Mouse (Mus musculus): ENCODE data around the gene Atg7. TPM values are rescaled to one million over a fixed set of nuclear protein-coding genes. Genes with fewer than 3 reads are reported as not detected.

Gene Atg7
- polyA plus RNA-seq, 1 experiment from 2014 or later, result 13.5 TPM

GRCm38 (mm10) chr6:114692691-114693090, 49.8 kb downstream of the Atg7 start:
- Histone ChIP-seq H3K4me1 (replicated peaks; ENCODE audit: control insufficient read depth, insufficient read depth, low read length) (no peaks in the 10 kb centered on the region), H3K36me3 (ENCODE audit: control insufficient read depth, insufficient read depth, low read length) (no peaks in the 10 kb centered on the region), H3K27ac (ENCODE audit: low read depth, low read length) (no peak overlapping the region), H3K4me2 (replicated peaks; ENCODE audit: low read depth, low read length) (no peak overlapping the region), H3K9ac (ENCODE audit: low read depth, low read length) (no peak overlapping the region), H3K4me3 (ENCODE audit: low read depth, low read length) (no peak overlapping the region), H3K9me3 (ENCODE audit: control insufficient read depth, low read length) (no peaks in the 10 kb centered on the region), H3K27me3 (ENCODE audit: control insufficient read depth, insufficient read depth, low read length) (no peaks in the 10 kb centered on the region)
- WGBS, result 94% methylated on average over 10 of the region's 10 CpGs
- DNase-seq (ENCODE audit: low spot score) (no peak), ATAC-seq (ENCODE audit: low FRiP score) (no peak)

GRCm38 (mm10) chr6:114697646-114698490, 55.0 kb downstream of the Atg7 start:
- Histone ChIP-seq H3K9ac (ENCODE audit: low read depth, low read length) (no peak overlapping the region), H3K4me3 (ENCODE audit: low read depth, low read length) (no peak overlapping the region), H3K9me3 (ENCODE audit: control insufficient read depth, low read length) (no peaks in the 10 kb centered on the region), H3K4me2 (replicated peaks; ENCODE audit: low read depth, low read length) (no peak overlapping the region), H3K4me1 (replicated peaks; ENCODE audit: control insufficient read depth, insufficient read depth, low read length) (no peaks in the 10 kb centered on the region), H3K36me3 (ENCODE audit: control insufficient read depth, insufficient read depth, low read length) (no peaks in the 10 kb centered on the region), H3K27ac (ENCODE audit: low read depth, low read length) (no peak overlapping the region), H3K27me3 (ENCODE audit: control insufficient read depth, insufficient read depth, low read length) (no peaks in the 10 kb centered on the region)
- 45% methylated on average over 9 of the region's 9 CpGs for WGBS
- ATAC-seq (ENCODE audit: low FRiP score) (peak; percentile 47; the same call in 1 of the 2 replicates), DNase-seq (ENCODE audit: low spot score) (peak; percentile 90)

GRCm38 (mm10) chr6:114698578-114698977, 55.7 kb downstream of the Atg7 start:
- Histone ChIP-seq H3K36me3 (ENCODE audit: control insufficient read depth, insufficient read depth, low read length) (no peaks in the 10 kb centered on the region), H3K27ac (ENCODE audit: low read depth, low read length) (no peak overlapping the region), H3K4me3 (ENCODE audit: low read depth, low read length) (no peak overlapping the region), H3K9ac (ENCODE audit: low read depth, low read length) (no peak overlapping the region), H3K27me3 (ENCODE audit: control insufficient read depth, insufficient read depth, low read length) (no peaks in the 10 kb centered on the region), H3K4me2 (replicated peaks; ENCODE audit: low read depth, low read length) (no peak overlapping the region), H3K9me3 (ENCODE audit: control insufficient read depth, low read length) (no peaks in the 10 kb centered on the region), H3K4me1 (replicated peaks; ENCODE audit: control insufficient read depth, insufficient read depth, low read length) (no peaks in the 10 kb centered on the region)
- ATAC-seq (ENCODE audit: low FRiP score) (no peak), DNase-seq (ENCODE audit: low spot score) (no peak)
- WGBS, result 75% methylated on average over 5 of the region's 5 CpGs

GRCm38 (mm10) chr6:114700704-114701103, 57.8 kb downstream of the Atg7 start:
- H3K4me1 ChIP-seq (replicated peaks; ENCODE audit: control insufficient read depth, insufficient read depth, low read length), result no peaks in the 10 kb centered on the region
- ATAC-seq (ENCODE audit: low FRiP score) (no peak), DNase-seq (ENCODE audit: low spot score) (peak; percentile 36)
- no peaks in the 10 kb centered on the region for H3K9me3 ChIP-seq (ENCODE audit: control insufficient read depth, low read length)
- no peak overlapping the region for H3K9ac ChIP-seq (ENCODE audit: low read depth, low read length)
- H3K4me2 ChIP-seq (replicated peaks; ENCODE audit: low read depth, low read length), result no peak overlapping the region
- no peak overlapping the region for H3K27ac ChIP-seq (ENCODE audit: low read depth, low read length)
- no peaks in the 10 kb centered on the region for H3K36me3 ChIP-seq (ENCODE audit: control insufficient read depth, insufficient read depth, low read length)
- WGBS, result 87% methylated on average over 3 of the region's 3 CpGs
- no peak overlapping the region for H3K4me3 ChIP-seq (ENCODE audit: low read depth, low read length)
- H3K27me3 ChIP-seq (ENCODE audit: control insufficient read depth, insufficient read depth, low read length), result no peaks in the 10 kb centered on the region

GRCm38 (mm10) chr6:114707032-114707431, 64.1 kb downstream of the Atg7 start:
- no peak overlapping the region for H3K9ac ChIP-seq (ENCODE audit: low read depth, low read length)
- H3K27ac ChIP-seq (ENCODE audit: low read depth, low read length), result no peak overlapping the region
- 85% methylated on average over 3 of the region's 3 CpGs for WGBS
- H3K4me1 ChIP-seq (replicated peaks; ENCODE audit: control insufficient read depth, insufficient read depth, low read length), result no peaks in the 10 kb centered on the region
- ATAC-seq (ENCODE audit: low FRiP score) (no peak), DNase-seq (ENCODE audit: low spot score) (no peak)
- H3K36me3 ChIP-seq (ENCODE audit: control insufficient read depth, insufficient read depth, low read length), result no peaks in the 10 kb centered on the region
- H3K4me3 ChIP-seq (ENCODE audit: low read depth, low read length), result no peak overlapping the region
- no peaks in the 10 kb centered on the region for H3K27me3 ChIP-seq (ENCODE audit: control insufficient read depth, insufficient read depth, low read length)
- H3K4me2 ChIP-seq (replicated peaks; ENCODE audit: low read depth, low read length), result no peak overlapping the region
- no peaks in the 10 kb centered on the region for H3K9me3 ChIP-seq (ENCODE audit: control insufficient read depth, low read length)

GRCm38 (mm10) chr6:114712242-114713050, 69.5 kb downstream of the Atg7 start:
- no peak overlapping the region for H3K9ac ChIP-seq (ENCODE audit: low read depth, low read length)
- ATAC-seq (ENCODE audit: low FRiP score), result no peak
- no peaks in the 10 kb centered on the region for H3K9me3 ChIP-seq (ENCODE audit: control insufficient read depth, low read length)
- H3K4me2 ChIP-seq (replicated peaks; ENCODE audit: low read depth, low read length), result no peak overlapping the region
- no peaks in the 10 kb centered on the region for H3K27me3 ChIP-seq (ENCODE audit: control insufficient read depth, insufficient read depth, low read length)
- H3K27ac ChIP-seq (ENCODE audit: low read depth, low read length), result no peak overlapping the region
- no peaks in the 10 kb centered on the region for H3K36me3 ChIP-seq (ENCODE audit: control insufficient read depth, insufficient read depth, low read length)
- WGBS, result 67% methylated on average over 4 of the region's 4 CpGs
- no peak for DNase-seq (ENCODE audit: low spot score)
- H3K4me1 ChIP-seq (replicated peaks; ENCODE audit: control insufficient read depth, insufficient read depth, low read length), result peaks cover 4% of the 10 kb centered on the region; the same call in 1 of the 2 replicates
- no peak overlapping the region for H3K4me3 ChIP-seq (ENCODE audit: low read depth, low read length)

- Histone ChIP-seq H3K9me3 (ENCODE audit: control insufficient read depth, low read length) (no peaks in the 10 kb centered on the region), H3K9ac (ENCODE audit: low read depth, low read length) (no peak overlapping the region)
- 81% methylated on average over 3 of the region's 3 CpGs for WGBS
These were observed 70.6 kb downstream of the Atg7 start for GRCm38 (mm10) chr6:114713538-114713937.

GRCm38 (mm10) chr6:114714654-114715053, 71.8 kb downstream of the Atg7 start:
- H3K27ac ChIP-seq (ENCODE audit: low read depth, low read length), result no peak overlapping the region
- DNase-seq (ENCODE audit: low spot score), result no peak

More at GRCm38 (mm10) chr6:114713538-114713937, 70.6 kb downstream of the Atg7 start:
- no peaks in the 10 kb centered on the region for H3K27me3 ChIP-seq (ENCODE audit: control insufficient read depth, insufficient read depth, low read length)
- ATAC-seq (ENCODE audit: low FRiP score) (no peak), DNase-seq (ENCODE audit: low spot score) (no peak)
- H3K4me3 ChIP-seq (ENCODE audit: low read depth, low read length), result no peak overlapping the region
- no peak overlapping the region for H3K27ac ChIP-seq (ENCODE audit: low read depth, low read length)
- peaks cover 4% of the 10 kb centered on the region; the same call in 1 of the 2 replicates for H3K4me1 ChIP-seq (replicated peaks; ENCODE audit: control insufficient read depth, insufficient read depth, low read length)
- H3K36me3 ChIP-seq (ENCODE audit: control insufficient read depth, insufficient read depth, low read length), result no peaks in the 10 kb centered on the region
- H3K4me2 ChIP-seq (replicated peaks; ENCODE audit: low read depth, low read length), result no peak overlapping the region

More at GRCm38 (mm10) chr6:114714654-114715053, 71.8 kb downstream of the Atg7 start:
- Histone ChIP-seq H3K4me1 (replicated peaks; ENCODE audit: control insufficient read depth, insufficient read depth, low read length) (peaks cover 4% of the 10 kb centered on the region; the same call in 1 of the 2 replicates), H3K9me3 (ENCODE audit: control insufficient read depth, low read length) (no peaks in the 10 kb centered on the region), H3K9ac (ENCODE audit: low read depth, low read length) (no peak overlapping the region), H3K4me2 (replicated peaks; ENCODE audit: low read depth, low read length) (no peak overlapping the region), H3K4me3 (ENCODE audit: low read depth, low read length) (no peak overlapping the region), H3K27me3 (ENCODE audit: control insufficient read depth, insufficient read depth, low read length) (no peaks in the 10 kb centered on the region), H3K36me3 (ENCODE audit: control insufficient read depth, insufficient read depth, low read length) (no peaks in the 10 kb centered on the region)
- whole genome bisulfite sequencing, result 35% methylated on average over 5 of the region's 5 CpGs
- ATAC-seq (ENCODE audit: low FRiP score), result no peak
